Mouse (Mus musculus): ENCODE results near the gene Mcu.
A peak's percentile ranks its signal among the peaks of the same experiment; 100 is the strongest.

Mcu gene

DNA sequence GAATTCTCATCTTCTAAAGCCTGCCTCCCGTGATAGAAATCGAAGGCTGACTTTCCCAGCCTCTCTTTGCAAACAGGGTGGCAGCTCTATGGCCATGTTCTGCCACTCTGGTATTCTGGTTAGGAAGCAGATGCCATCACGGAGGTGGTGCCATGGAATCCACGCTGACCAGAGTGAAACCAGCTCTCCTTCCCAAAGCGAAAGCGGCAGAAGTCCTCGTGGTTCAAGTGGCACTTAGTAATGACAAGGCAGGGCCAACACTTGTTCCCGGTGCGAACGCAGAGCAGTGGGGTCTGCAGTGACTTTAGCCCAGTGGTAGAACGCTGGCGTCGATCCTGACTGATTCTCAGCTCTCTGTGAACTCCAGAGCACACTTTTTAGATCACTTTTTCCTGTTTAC is 26.6 kb downstream of the Mcu start:
- no peak for TF ChIP-seq GATA4 (IDR thresholded peaks at IDR 0.05; ENCODE audit: insufficient replicate concordance, low read length)

DNA sequence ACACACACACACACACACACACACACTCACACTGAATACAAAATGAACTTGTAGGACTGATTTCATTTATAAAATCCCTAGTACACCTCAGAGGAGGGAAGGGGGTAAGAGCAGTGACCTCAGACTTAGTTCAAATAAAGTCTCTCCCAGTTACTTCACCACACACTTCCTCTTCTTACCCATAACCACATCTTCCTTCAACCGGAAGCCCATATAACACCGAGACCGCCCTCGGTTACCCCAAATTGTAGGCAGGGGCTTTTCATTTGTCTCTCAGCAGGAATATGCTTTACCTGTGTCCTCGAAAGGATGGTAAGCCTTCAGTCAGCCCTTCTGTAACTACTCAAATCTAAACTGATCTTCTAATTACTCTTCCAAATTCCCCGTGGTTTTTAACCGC is 27.1 kb downstream of the Mcu start:
- no peak for TF ChIP-seq GATA4 (IDR thresholded peaks at IDR 0.05; ENCODE audit: insufficient replicate concordance, low read length)

DNA sequence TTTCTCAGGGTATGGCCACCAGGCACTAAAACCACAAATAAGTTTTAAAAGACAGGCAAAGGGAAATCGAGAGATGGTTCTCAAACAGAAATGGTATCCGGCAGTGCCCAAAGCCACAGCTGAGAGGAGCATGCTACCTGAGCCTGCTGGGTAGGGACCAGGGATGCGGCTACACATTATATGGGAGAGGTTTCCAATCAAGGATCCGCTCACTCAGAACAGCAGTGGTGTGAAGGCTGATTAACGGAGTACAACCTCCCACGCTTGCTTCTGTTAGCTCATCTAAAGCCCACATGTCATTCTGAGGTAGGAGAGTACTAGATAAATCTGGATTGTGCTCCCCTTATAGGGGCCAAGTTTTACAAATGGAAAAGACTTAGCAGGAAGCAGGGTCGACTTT is 28.4 kb downstream of the Mcu start:
- TF ChIP-seq GATA4 (IDR thresholded peaks at IDR 0.05; ENCODE audit: insufficient replicate concordance, low read length): no peak

DNA sequence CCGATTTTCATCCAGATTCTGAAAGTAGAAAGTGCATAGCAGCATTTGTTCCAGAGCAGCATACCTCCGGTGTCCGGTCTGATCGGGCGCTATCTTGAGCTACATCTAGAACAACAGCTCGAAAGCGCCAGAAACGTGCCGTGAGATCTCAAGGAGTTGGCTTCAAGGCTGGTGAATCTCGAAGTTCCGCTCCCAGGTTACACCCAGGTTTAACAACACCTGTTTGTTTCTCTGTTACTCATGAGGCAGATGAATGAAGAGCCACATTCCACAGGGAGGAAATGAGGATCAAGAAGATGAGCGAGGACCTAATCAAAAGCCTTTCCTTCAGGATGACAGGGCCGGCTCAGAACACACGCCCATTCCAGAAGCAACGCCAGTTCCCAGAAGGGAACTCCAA is 29.7 kb downstream of the Mcu start:
- TF ChIP-seq GATA4 (IDR thresholded peaks at IDR 0.05; ENCODE audit: insufficient replicate concordance, low read length): no peak

DNA sequence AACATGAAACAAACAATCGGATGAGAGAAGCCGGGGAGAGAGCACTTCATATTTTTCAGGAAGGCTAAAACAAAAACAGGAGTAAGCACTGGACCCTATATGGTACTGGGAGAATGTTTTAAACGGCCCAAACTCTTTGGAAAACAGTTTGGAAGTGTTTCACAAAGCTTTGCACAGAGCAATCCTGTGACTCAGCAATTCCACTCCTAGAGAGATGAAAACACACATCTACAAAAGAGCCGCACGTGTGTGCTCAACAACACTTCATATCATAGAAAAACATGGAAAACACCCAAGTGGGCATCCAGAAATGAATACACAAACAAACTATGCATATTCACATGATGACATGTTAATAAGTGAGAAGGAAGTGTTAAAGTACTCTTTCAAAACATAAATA is 30.9 kb downstream of the Mcu start:
- TF ChIP-seq GATA4 (IDR thresholded peaks at IDR 0.05; ENCODE audit: insufficient replicate concordance, low read length): no peak

DNA sequence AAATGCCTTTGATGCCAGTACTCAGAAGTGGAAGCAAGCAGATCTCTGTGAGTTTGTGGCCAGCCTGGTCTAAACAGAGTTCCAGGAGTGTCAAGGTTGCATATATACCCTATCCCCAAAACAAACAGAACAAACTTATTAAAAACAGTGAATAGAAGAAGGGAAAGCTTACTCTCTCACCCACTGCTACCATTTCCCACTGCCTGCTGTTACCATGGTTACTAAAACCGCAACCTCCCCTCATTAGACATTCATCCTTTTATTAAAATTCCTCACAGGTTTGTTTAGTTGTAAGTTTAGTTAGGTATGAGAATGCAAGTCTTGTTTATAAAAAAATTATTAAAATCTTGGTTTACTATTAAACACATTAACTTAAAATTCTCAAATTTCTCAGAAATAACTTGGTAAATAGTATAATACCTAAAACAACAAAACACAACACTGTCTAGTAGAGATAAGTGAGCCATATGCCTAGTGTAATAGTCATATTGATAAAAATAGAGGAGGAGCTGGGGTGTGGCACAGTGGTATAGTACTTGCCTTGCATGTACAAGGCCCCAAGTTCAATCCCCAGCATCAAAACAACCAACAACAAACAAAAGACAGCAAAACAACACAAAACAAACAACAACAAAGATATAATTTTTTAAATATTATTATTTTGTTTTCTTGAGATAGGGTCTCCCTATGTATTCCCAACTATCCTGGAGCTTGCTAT is 34.5 kb downstream of the Mcu start:
- TF ChIP-seq GATA4 (IDR thresholded peaks at IDR 0.05; ENCODE audit: insufficient replicate concordance, low read length): no peak

DNA sequence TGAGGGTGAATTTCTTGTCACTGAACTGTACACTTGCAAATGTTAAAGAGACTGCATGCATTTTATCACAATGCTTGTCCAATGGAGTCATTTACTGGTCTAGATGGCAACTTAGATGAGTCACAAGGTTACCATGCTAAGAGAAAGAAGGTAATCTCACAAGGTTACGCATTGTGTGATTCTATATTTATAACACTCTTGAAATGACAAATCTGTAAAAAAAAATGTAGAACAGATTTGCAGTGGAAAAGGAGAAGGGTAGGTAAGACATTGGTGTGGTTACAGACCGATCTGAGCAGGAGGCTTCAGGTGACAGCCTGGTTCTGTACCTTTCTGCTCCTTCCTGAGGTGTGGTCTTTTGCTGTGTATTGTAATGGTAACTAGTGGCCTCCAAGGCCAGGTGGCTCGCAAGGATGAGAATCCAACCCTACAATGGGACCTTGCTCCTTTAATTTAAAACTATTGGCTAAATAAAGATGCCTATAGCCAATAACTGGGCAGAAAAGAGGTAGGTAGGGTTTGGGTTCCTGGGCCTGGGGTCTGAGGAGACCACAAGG is 35.8 kb downstream of the Mcu start:
- no peak for TF ChIP-seq GATA4 (IDR thresholded peaks at IDR 0.05; ENCODE audit: insufficient replicate concordance, low read length)

DNA sequence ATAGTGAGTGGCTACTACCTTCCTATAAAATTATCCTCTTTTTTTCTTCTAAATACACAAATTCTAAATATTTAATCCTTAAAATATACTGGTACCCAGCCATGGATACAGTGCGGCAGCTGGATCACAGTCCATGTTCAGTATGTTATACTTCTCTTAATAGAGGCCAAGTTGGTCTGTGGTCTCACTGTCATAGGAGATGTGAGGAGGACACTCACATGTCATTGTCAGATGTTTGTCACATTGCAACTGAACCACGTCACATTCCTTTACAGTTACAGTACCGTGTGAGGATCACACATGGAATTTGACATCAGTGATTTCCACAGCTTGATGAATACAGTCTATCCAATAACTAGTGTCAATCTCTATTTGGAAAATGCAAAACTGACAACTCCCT is 36.8 kb downstream of the Mcu start:
- no peak for TF ChIP-seq GATA4 (IDR thresholded peaks at IDR 0.05; ENCODE audit: insufficient replicate concordance, low read length)

DNA sequence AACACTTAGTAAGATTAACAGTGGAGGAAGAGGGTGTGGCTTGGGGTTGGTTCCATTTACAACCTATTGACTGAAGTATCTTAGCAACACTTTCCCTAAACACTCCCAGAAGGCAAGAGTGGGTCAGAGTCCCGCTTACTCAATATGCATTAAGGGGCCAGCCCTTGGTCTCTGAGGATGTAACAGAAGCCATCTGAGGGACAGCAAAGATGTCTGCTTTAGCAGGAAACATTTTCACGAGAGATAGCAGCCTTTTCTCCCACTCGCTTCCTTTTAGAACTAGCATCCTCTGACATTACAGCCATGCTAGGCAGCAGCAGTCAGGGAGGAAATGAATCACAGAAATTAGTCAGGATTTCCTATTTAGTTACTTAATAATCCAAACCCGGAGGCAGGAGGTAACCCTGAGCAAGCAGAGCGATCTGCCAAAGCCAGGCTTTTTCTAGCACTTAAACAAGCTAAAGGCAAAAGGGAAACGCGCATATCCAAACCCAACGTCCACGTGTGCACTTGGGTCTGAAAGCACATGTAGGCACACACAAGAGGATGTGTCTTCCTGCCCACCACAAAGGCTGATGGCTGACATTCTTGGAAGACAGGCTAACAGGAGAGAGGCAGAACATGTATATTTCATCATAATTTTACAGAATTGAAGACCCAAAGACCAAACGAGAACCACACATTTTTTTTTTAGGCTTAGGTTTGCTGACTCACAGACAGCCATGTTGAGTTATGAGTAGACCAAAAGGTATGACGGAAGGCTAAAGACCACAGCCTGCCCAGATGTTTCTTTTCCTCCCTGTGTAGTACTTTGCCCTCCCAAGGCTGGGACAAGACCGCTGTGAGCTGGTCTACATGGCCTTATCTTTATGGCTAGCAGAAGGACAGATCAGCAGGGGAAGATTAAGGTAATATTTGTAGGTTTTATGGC is 38.4 kb downstream of the Mcu start:
- peak; percentile 70; the same call in 1 of the 2 replicates for TF ChIP-seq GATA4 (IDR thresholded peaks at IDR 0.05; ENCODE audit: insufficient replicate concordance, low read length)

DNA sequence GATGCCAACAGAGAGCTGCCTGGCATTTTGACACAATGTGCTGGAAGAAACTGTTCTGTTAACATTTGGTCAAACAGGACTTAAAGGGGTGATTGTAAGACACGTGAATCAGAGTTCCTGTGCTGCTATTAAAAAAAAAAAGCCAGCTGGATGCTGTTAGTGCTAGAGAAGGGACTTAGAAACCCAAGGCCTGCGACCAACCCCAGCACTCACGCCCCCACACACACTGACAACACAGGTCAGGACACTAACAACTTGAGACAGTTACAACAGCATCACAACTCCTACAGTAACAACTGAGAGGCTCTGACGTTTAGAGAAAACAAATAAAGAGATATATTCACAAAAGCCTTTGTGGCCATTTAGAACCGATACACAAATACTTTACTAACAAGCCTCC is 40.2 kb downstream of the Mcu start:
- no peak for TF ChIP-seq GATA4 (IDR thresholded peaks at IDR 0.05; ENCODE audit: insufficient replicate concordance, low read length)

DNA sequence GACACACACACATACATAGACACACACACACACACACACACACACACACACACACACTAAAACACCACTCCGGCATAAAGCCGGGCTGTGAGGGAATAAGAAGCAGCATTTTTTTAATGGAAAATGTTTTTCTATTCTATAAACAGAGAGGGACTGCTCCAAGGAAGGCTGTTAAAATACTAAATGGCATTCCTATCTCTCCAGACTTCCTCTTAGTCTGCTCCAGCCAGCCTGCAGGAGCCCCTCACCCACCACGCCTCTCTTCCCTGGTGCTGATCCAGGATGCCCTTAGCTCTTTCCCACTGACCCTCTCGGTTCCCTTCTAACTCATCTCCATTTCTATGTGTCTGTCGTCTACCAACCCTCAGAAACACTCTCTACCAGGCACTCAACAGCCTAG is 44.5 kb downstream of the Mcu start:
- TF ChIP-seq GATA4 (IDR thresholded peaks at IDR 0.05; ENCODE audit: insufficient replicate concordance, low read length): 0 out of 2 replicates have a peak, but pooled peaks have one; percentile 25

DNA sequence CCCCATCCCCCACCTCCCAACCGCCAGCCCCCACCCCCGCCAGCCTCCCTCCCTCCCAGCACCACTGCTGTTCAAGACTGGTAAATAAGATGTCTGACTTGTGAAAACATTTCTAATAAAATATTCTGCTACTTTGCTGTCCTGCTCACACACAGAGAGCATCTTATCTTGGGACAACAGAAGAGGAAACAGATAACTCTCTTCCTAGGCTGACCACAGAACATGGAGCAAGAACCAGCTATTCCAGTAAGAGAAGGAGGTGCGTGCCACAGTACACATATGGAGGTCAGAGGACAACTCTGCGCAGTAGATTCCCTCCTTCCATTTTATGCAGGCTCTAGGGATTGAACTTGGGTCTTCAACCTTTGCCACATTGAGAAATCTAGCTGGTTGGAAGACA is 45.2 kb downstream of the Mcu start:
- peak; percentile 91 for TF ChIP-seq GATA4 (IDR thresholded peaks at IDR 0.05; ENCODE audit: insufficient replicate concordance, low read length)

DNA sequence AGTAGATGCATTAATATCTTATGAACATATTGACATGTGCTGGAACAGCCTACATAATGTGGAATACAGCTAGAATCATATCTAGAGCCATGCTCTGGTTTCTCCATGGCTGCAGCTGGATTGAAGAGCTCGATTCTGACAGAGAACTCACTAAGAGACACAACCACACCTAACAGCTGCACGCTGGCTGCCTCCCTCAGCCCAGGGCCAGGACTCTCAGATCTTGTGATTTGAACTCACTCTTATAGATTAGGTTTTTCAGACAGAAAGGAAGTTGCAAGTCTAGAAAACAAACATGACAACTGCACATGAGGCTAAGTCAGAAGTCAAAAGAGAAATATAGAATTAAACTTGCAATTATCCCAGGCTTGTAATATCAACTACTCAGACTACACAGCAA is 45.7 kb downstream of the Mcu start:
- no peak for TF ChIP-seq GATA4 (IDR thresholded peaks at IDR 0.05; ENCODE audit: insufficient replicate concordance, low read length)

DNA sequence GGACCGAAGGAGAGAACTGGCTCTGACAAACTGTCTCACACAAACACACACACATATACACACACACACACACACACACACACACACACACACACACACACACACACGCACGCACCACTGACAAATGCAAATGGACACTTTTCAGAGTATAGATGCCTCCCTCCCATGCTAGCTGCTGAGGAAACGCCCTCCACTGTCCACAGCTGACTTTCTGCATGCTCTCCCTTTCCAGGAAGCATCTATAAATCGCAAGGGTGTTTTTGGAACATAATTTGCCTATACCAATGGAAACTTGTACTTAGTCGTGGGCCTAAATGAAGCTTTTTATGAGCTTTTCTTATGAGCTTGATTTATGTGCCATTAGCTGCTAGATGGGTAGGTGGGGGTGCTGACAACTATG is 46.1 kb downstream of the Mcu start:
- no peak for TF ChIP-seq GATA4 (IDR thresholded peaks at IDR 0.05; ENCODE audit: insufficient replicate concordance, low read length)

DNA sequence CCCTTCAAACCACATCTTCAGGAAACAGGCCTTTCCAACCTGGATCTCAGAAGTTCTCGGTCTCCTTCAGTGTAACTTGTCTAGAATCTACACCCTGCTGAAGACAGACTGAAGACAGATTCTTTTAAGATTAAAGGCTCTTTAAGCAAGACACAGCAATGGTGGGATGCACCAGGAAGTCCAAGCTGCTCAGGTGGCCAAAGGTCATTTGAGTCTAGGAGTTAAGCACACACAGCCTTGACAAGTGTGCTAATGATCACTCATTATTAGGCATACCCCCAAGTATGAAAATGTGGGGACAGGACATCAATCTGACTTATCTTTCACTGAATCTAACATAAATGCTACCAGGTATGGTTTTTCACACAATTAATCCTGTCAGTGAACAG is 47.0 kb downstream of the Mcu start:
- no peak for TF ChIP-seq GATA4 (IDR thresholded peaks at IDR 0.05; ENCODE audit: insufficient replicate concordance, low read length)
